Mouse (Mus musculus): ENCODE data around the gene Taar8b. TPM values are rescaled to one million over a fixed set of nuclear protein-coding genes. Genes with fewer than 3 reads are reported as not detected.
"Not testable (repeated sequence)": the region's sequence is repeated elsewhere in the genome, so short reads cannot be mapped to it uniquely, and the experiment has no call there.

Taar8b gene
- polyA plus RNA-seq, 1 experiment from 2014 or later = not detected

- not testable (repeated sequence) for H3K27ac ChIP-seq; ATAC-seq (ENCODE audit: insufficient number of reproducible peaks, insufficient read depth, low FRiP score, low TSS enrichment, low read depth); H3K4me1 ChIP-seq (replicated peaks); H3K27me3 ChIP-seq; H3K9me3 ChIP-seq; H3K36me3 ChIP-seq; H3K4me2 ChIP-seq; H3K9ac ChIP-seq (replicated peaks); H3K4me3 ChIP-seq (replicated peaks)
- WGBS = 79% methylated on average over 1 of the region's 3 CpGs
Observed at GRCm38 (mm10) chr10:24101812-24102211, 9.7 kb upstream of the Taar8b start, which contains the start of gene Taar8c. Gene Taar8c, minus strand, starts transcription at chr10:24101912.

- H3K4me2 ChIP-seq; H3K9ac ChIP-seq (replicated peaks); H3K9me3 ChIP-seq; H3K27ac ChIP-seq; H3K4me3 ChIP-seq (replicated peaks); H3K27me3 ChIP-seq; H3K36me3 ChIP-seq; ATAC-seq (ENCODE audit: insufficient number of reproducible peaks, insufficient read depth, low FRiP score, low TSS enrichment, low read depth); H3K4me1 ChIP-seq (replicated peaks): not testable (repeated sequence)
- WGBS = 50% methylated on average over 2 of the region's 2 CpGs
Observed at GRCm38 (mm10) chr10:24097010-24097409, 4.9 kb upstream of the Taar8b start.

- Histone ChIP-seq H3K4me2 (no peak overlapping the region), H3K27me3 (no peaks in the 10 kb centered on the region), H3K36me3 (no peaks in the 10 kb centered on the region), H3K9me3 (no peaks in the 10 kb centered on the region), H3K27ac (no peak overlapping the region), H3K4me3 (replicated peaks) (no peak overlapping the region), H3K4me1 (replicated peaks) (no peaks in the 10 kb centered on the region), H3K9ac (replicated peaks) (no peak overlapping the region)
- no peak for ATAC-seq (ENCODE audit: insufficient number of reproducible peaks, insufficient read depth, low FRiP score, low TSS enrichment, low read depth)
- WGBS = 93% methylated on average over 2 of the region's 2 CpGs
Observed at GRCm38 (mm10) chr10:24087168-24087567, 4.9 kb downstream of the Taar8b start.

GRCm38 (mm10) chr10:24086555-24086954 is 5.5 kb downstream of the Taar8b start:
- H3K9ac ChIP-seq (replicated peaks) = no peak overlapping the region
- H3K36me3 ChIP-seq = no peaks in the 10 kb centered on the region
- H3K9me3 ChIP-seq = no peaks in the 10 kb centered on the region
- WGBS = 85% methylated on average over 5 of the region's 5 CpGs
- no peak overlapping the region for H3K4me2 ChIP-seq
- H3K27ac ChIP-seq = no peak overlapping the region
- H3K4me1 ChIP-seq (replicated peaks) = no peaks in the 10 kb centered on the region
- no peak overlapping the region for H3K4me3 ChIP-seq (replicated peaks)
- ATAC-seq (ENCODE audit: insufficient number of reproducible peaks, insufficient read depth, low FRiP score, low TSS enrichment, low read depth) = no peak
- H3K27me3 ChIP-seq = no peaks in the 10 kb centered on the region

- Histone ChIP-seq H3K27ac (no peak overlapping the region), H3K9ac (replicated peaks) (no peak overlapping the region), H3K4me1 (replicated peaks) (no peaks in the 10 kb centered on the region), H3K9me3 (no peaks in the 10 kb centered on the region), H3K4me2 (no peak overlapping the region), H3K4me3 (replicated peaks) (no peak overlapping the region), H3K36me3 (no peaks in the 10 kb centered on the region), H3K27me3 (no peaks in the 10 kb centered on the region)
- ATAC-seq (ENCODE audit: insufficient number of reproducible peaks, insufficient read depth, low FRiP score, low TSS enrichment, low read depth) = no peak
- 78% methylated on average over 5 of the region's 5 CpGs for WGBS
Observed at GRCm38 (mm10) chr10:24085936-24086335, 6.2 kb downstream of the Taar8b start.

- no peak overlapping the region for H3K9ac ChIP-seq (replicated peaks)
- no peaks in the 10 kb centered on the region for H3K4me1 ChIP-seq (replicated peaks)
- H3K9me3 ChIP-seq = no peaks in the 10 kb centered on the region
- H3K4me2 ChIP-seq = no peak overlapping the region
- WGBS = 44% methylated on average over 3 of the region's 3 CpGs
- H3K27ac ChIP-seq = no peak overlapping the region
- no peak for ATAC-seq (ENCODE audit: insufficient number of reproducible peaks, insufficient read depth, low FRiP score, low TSS enrichment, low read depth)
- no peaks in the 10 kb centered on the region for H3K27me3 ChIP-seq
- no peaks in the 10 kb centered on the region for H3K36me3 ChIP-seq
- no peak overlapping the region for H3K4me3 ChIP-seq (replicated peaks)
Observed at GRCm38 (mm10) chr10:24080166-24080565, 11.9 kb downstream of the Taar8b start.

- ATAC-seq (ENCODE audit: insufficient number of reproducible peaks, insufficient read depth, low FRiP score, low TSS enrichment, low read depth); H3K4me2 ChIP-seq; H3K36me3 ChIP-seq; H3K27ac ChIP-seq; H3K4me3 ChIP-seq (replicated peaks); H3K9ac ChIP-seq (replicated peaks); H3K27me3 ChIP-seq; H3K9me3 ChIP-seq; H3K4me1 ChIP-seq (replicated peaks): not testable (repeated sequence)
- WGBS = 86% methylated on average over 2 of the region's 4 CpGs
Observed at GRCm38 (mm10) chr10:24076200-24076599, 15.9 kb downstream of the Taar8b start, which contains the start of gene Taar8a. Gene Taar8a, plus strand, starts transcription at chr10:24076500.

- H3K27ac ChIP-seq; H3K9ac ChIP-seq (replicated peaks); H3K27me3 ChIP-seq; H3K36me3 ChIP-seq; H3K4me2 ChIP-seq; H3K9me3 ChIP-seq; ATAC-seq (ENCODE audit: insufficient number of reproducible peaks, insufficient read depth, low FRiP score, low TSS enrichment, low read depth); H3K4me1 ChIP-seq (replicated peaks); H3K4me3 ChIP-seq (replicated peaks): not testable (repeated sequence)
- 53% methylated on average over 2 of the region's 2 CpGs for WGBS
Observed at GRCm38 (mm10) chr10:24074751-24075150, 17.3 kb downstream of the Taar8b start.

- H3K4me3 ChIP-seq (replicated peaks) = no peak overlapping the region
- H3K4me2 ChIP-seq = no peak overlapping the region
- H3K27me3 ChIP-seq = no peaks in the 10 kb centered on the region
- 90% methylated on average over 3 of the region's 3 CpGs for WGBS
- H3K9ac ChIP-seq (replicated peaks) = no peak overlapping the region
- no peaks in the 10 kb centered on the region for H3K36me3 ChIP-seq
- H3K27ac ChIP-seq = no peak overlapping the region
- ATAC-seq (ENCODE audit: insufficient number of reproducible peaks, insufficient read depth, low FRiP score, low TSS enrichment, low read depth) = no peak
- H3K9me3 ChIP-seq = no peaks in the 10 kb centered on the region
- no peaks in the 10 kb centered on the region for H3K4me1 ChIP-seq (replicated peaks)
Observed at GRCm38 (mm10) chr10:24058986-24059385, 33.1 kb downstream of the Taar8b start.

- ATAC-seq (ENCODE audit: insufficient number of reproducible peaks, insufficient read depth, low FRiP score, low TSS enrichment, low read depth) = no peak
- H3K4me2 ChIP-seq = no peak overlapping the region
- no peaks in the 10 kb centered on the region for H3K36me3 ChIP-seq
- H3K4me1 ChIP-seq (replicated peaks) = no peaks in the 10 kb centered on the region
- no peaks in the 10 kb centered on the region for H3K27me3 ChIP-seq
- 69% methylated on average over 5 of the region's 5 CpGs for WGBS
- H3K9ac ChIP-seq (replicated peaks) = no peak overlapping the region
- H3K4me3 ChIP-seq (replicated peaks) = no peak overlapping the region
- no peaks in the 10 kb centered on the region for H3K9me3 ChIP-seq
- H3K27ac ChIP-seq = no peak overlapping the region
Observed at GRCm38 (mm10) chr10:24052039-24052438, 40.1 kb downstream of the Taar8b start.

- Histone ChIP-seq H3K27ac (no peak within 1 kb of the TSS), H3K9ac (replicated peaks) (no peak within 1 kb of the TSS), H3K4me2 (no peak within 1 kb of the TSS), H3K36me3 (no peaks in the 10 kb centered on the region), H3K4me1 (replicated peaks) (no peaks in the 10 kb centered on the region), H3K4me3 (replicated peaks) (no peak within 1 kb of the TSS), H3K9me3 (no peaks in the 10 kb centered on the region), H3K27me3 (no peaks in the 10 kb centered on the region)
- no peak for ATAC-seq (ENCODE audit: insufficient number of reproducible peaks, insufficient read depth, low FRiP score, low TSS enrichment, low read depth)
Observed at GRCm38 (mm10) chr10:24049210-24049609, 42.9 kb downstream of the Taar8b start, which contains the start of gene Taar7f. Gene Taar7f, plus strand, starts transcription at chr10:24049510.
